Mouse (Mus musculus): ENCODE results near the gene Glt28d2. TPM values are rescaled to one million over a fixed set of nuclear protein-coding genes. Genes with fewer than 3 reads are reported as not detected.

The Glt28d2 gene
- polyA plus RNA-seq, 1 experiment from 2014 or later, result 3.4 TPM

DNA sequence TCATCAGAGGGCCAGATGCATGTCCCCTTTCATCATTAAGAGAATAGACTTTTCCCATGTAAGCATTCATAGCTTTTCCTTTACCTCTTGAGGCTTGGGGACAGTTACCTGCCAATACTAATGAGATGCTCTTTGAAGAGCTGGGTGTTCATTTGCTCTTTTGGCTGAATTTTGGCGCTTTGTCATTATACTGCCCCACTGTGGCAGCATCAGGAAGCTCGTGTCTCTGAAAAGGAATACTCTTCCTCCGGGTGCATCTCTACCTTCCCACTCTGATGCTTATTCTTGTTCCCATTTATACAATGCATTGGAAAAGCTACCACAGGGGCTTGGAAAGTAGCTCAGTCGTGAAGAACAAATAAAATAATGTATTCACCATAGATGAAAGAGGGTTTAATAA lies 30.3 kb upstream of the Glt28d2 start:
- H3K9ac ChIP-seq, result no peak overlapping the region
- no peaks in the 10 kb centered on the region for H3K27me3 ChIP-seq
- no peaks in the 10 kb centered on the region for H3K9me3 ChIP-seq (replicated peaks)
- no peak overlapping the region for H3K4me2 ChIP-seq (replicated peaks)
- no peaks in the 10 kb centered on the region for H3K36me3 ChIP-seq
- no peaks in the 10 kb centered on the region for H3K4me1 ChIP-seq
- H3K4me3 ChIP-seq (replicated peaks), result no peak overlapping the region
- 17% methylated on average over 4 of the region's 4 CpGs for WGBS
- H3K27ac ChIP-seq (replicated peaks), result no peak overlapping the region
- no peak for ATAC-seq (ENCODE audit: insufficient number of reproducible peaks, low FRiP score, low TSS enrichment, low read depth)

DNA sequence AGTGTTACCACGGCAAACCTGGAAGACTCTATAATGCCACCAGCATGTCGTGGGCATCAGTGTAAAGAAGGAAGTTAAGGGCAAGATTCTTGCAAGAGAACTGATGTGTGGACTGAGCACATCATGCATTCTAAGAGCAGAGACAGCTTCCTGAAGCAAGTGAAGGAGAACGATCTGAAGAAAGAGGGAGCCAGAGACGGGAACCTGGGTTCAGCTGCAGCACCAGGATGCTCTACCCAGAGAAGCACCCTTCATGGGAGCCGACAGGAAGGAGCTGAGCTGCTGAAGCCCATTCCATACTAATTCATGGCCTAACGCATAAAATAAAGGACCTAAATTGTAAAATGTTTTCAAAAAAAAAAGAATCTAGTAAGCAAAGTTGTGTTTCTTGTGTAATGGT lies 27.5 kb upstream of the Glt28d2 start:
- Histone ChIP-seq H3K4me3 (replicated peaks) (no peak overlapping the region), H3K36me3 (no peaks in the 10 kb centered on the region), H3K27ac (replicated peaks) (no peak overlapping the region), H3K9ac (no peak overlapping the region), H3K4me2 (replicated peaks) (no peak overlapping the region), H3K4me1 (no peaks in the 10 kb centered on the region), H3K27me3 (no peaks in the 10 kb centered on the region), H3K9me3 (replicated peaks) (no peaks in the 10 kb centered on the region)
- WGBS, result 89% methylated on average over 6 of the region's 6 CpGs
- no peak for ATAC-seq (ENCODE audit: insufficient number of reproducible peaks, low FRiP score, low TSS enrichment, low read depth)

DNA sequence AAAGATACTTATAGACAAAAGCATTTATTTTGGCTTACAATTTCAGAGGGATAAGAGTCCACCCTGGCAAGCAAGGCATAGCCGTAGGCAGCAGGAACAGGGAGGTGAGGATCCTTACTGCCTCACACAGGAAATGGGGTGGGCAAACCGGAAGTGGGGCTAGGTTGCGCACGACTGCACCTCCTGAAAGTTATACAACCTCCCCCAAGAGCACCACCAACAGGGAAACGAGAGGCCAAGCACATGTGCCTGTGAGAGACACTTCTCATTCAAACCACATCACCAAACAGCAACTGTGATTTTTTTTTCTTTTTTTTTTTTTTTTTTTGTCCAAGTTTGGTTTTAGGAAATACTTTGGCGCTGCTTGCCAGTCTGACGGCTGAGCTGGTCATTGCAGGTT lies 19.8 kb upstream of the Glt28d2 start:
- Histone ChIP-seq H3K9me3 (replicated peaks) (no peaks in the 10 kb centered on the region), H3K27ac (replicated peaks) (no peak overlapping the region), H3K4me3 (replicated peaks) (no peak overlapping the region), H3K27me3 (no peaks in the 10 kb centered on the region), H3K4me1 (no peaks in the 10 kb centered on the region), H3K36me3 (no peaks in the 10 kb centered on the region), H3K4me2 (replicated peaks) (no peak overlapping the region), H3K9ac (no peak overlapping the region)
- 76% methylated on average over 7 of the region's 7 CpGs for WGBS
- ATAC-seq (ENCODE audit: insufficient number of reproducible peaks, low FRiP score, low TSS enrichment, low read depth), result no peak

DNA sequence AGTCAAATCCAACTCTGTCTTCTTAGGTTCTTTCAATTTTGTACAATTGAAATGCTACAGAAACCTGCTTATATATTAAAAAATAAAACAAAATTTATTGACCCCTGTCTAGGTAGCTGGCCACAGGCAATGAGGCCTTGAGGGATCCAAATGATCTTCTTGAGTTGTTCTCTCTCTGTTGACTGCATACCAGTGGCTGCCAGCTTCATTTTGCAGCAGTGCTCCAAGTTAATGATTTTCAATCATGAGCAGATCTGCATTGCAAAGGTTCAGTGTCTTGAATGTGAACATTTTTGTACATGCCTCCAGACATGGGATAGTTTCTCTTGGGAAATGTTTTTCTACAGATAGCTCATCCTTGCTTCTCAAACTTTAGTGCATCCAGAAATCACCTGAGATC lies 17.1 kb upstream of the Glt28d2 start:
- H3K9ac ChIP-seq, result no peak overlapping the region
- no peak for ATAC-seq (ENCODE audit: insufficient number of reproducible peaks, low FRiP score, low TSS enrichment, low read depth)
- no peak overlapping the region for H3K4me3 ChIP-seq (replicated peaks)
- H3K4me1 ChIP-seq, result no peaks in the 10 kb centered on the region
- no peaks in the 10 kb centered on the region for H3K9me3 ChIP-seq (replicated peaks)
- H3K36me3 ChIP-seq, result no peaks in the 10 kb centered on the region
- H3K27me3 ChIP-seq, result no peaks in the 10 kb centered on the region
- H3K4me2 ChIP-seq (replicated peaks), result no peak overlapping the region
- no peak overlapping the region for H3K27ac ChIP-seq (replicated peaks)

DNA sequence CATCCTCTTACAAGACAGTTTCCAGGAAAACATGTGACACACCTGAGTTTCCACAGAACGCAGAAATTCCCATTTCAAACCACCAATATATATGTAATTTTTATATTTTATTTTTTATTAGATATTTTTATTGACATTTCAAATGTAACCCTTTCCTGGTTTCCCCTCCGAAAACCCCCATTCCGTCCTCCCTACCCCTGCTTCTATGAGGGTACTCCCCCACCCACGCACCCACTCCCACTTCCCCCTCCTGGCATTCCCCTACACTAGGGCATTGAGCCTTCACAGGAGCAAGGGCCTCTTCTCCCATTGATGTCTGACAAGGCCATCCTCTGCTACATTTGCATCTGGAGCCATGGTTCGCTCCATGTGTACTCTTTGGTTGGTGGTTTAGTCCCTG lies 7.7 kb upstream of the Glt28d2 start:
- ATAC-seq (ENCODE audit: insufficient number of reproducible peaks, low FRiP score, low TSS enrichment, low read depth), result no peak

DNA sequence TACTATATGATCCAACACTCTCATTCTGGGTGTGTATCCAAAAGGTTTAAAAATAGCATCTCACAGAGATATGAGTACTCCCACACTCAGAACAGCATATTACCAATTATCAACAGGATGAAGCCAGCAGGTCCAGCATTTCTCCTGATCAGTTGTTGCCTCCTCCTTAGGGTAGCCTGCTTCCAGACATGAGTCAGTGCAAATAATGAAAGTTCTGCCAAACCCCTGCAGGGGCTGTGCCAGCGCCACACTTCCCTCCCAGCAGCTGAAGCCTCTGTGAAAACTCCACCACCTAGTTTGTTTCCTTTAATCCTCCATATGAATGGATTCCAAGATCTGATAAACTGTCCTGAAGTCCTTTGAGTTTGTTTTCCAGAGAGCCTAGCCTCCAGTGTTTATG lies 4.3 kb upstream of the Glt28d2 start:
- no peak for ATAC-seq (ENCODE audit: insufficient number of reproducible peaks, low FRiP score, low TSS enrichment, low read depth)
- Histone ChIP-seq H3K9me3 (replicated peaks) (no peaks in the 10 kb centered on the region), H3K4me2 (replicated peaks) (no peak overlapping the region), H3K4me3 (replicated peaks) (no peak overlapping the region), H3K9ac (no peak overlapping the region), H3K36me3 (no peaks in the 10 kb centered on the region), H3K4me1 (peaks cover 13% of the 10 kb centered on the region; the same call in 1 of the 2 replicates), H3K27me3 (no peaks in the 10 kb centered on the region), H3K27ac (replicated peaks) (no peak overlapping the region)
- WGBS, result 42% methylated on average over 1 of the region's 1 CpGs

More for the DNA sequence above, 7.7 kb upstream of the Glt28d2 start:
- Histone ChIP-seq H3K9me3 (replicated peaks) (no peaks in the 10 kb centered on the region), H3K27me3 (no peaks in the 10 kb centered on the region), H3K9ac (no peak overlapping the region), H3K36me3 (no peaks in the 10 kb centered on the region), H3K27ac (replicated peaks) (no peak overlapping the region), H3K4me3 (replicated peaks) (no peak overlapping the region), H3K4me2 (replicated peaks) (no peak overlapping the region), H3K4me1 (no peaks in the 10 kb centered on the region)
- 90% methylated on average over 5 of the region's 5 CpGs for WGBS

DNA sequence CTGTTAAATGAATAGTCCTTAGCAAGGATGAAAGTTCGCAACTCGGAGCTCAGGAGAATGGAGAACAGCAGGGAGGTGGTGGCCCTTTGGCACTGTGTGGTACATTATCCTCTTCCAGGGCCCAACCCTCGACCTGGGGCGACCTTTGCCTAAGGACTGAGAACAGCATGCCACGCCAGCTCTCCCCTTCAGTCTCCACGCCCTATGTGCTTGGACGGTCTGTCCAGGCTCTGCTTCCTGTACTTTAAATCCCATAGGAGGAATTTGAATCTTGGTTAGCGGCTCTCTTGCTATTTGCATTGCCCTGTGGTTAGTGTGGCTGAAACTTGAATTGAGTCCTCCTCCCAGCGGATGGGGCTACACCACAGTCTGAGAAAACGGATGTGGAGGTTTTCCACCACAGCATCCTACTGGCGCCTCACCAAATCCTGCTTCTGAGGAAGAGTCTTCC lies 930 bp upstream of the Glt28d2 start:
- H3K27me3 ChIP-seq, result no peaks in the 10 kb centered on the region
- H3K4me3 ChIP-seq (replicated peaks), result peak overlapping the region; percentile 47
- H3K36me3 ChIP-seq, result no peaks in the 10 kb centered on the region
- ATAC-seq (ENCODE audit: insufficient number of reproducible peaks, low FRiP score, low TSS enrichment, low read depth), result no peak
- peak overlapping the region; percentile 63 for H3K4me2 ChIP-seq (replicated peaks)
- WGBS, result 8% methylated on average over 11 of the region's 11 CpGs
- peaks cover 13% of the 10 kb centered on the region; the same call in 1 of the 2 replicates for H3K4me1 ChIP-seq
- H3K27ac ChIP-seq (replicated peaks), result peak overlapping the region; percentile 79
- H3K9me3 ChIP-seq (replicated peaks), result no peaks in the 10 kb centered on the region
- no peak overlapping the region for H3K9ac ChIP-seq

DNA sequence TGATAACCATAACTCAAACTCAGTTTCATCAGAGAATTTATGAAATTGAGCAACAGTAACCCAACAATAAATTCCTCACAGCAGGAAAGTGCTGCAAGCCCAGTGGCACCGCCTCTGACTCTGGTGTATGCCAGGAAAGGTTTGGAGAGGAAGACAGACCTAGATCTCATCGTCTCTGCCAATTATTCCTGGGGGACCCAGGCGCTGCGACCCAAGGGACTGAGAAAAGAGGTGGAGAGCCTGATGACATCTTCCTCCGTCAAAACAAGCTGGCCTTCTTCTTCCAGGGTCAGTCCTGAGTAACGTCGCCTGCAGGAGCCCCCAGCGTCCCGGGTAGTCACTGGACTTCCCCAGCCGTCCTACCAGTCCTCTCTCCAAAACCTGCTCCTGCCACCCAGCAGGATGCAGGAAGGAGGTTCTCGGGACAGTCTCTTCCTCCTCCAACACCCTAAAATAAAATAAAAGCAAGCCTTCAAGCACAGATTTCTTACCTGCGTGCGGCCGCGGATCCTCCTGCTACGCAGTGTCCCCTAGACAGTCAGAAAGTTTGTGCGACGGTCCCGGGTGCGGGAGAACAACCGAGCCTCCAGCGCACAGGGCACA lies 579 bp downstream of the Glt28d2 start:
- ATAC-seq (ENCODE audit: insufficient number of reproducible peaks, low FRiP score, low TSS enrichment, low read depth), result no peak
- peak overlapping the region; percentile 35 for H3K27ac ChIP-seq (replicated peaks)

DNA sequence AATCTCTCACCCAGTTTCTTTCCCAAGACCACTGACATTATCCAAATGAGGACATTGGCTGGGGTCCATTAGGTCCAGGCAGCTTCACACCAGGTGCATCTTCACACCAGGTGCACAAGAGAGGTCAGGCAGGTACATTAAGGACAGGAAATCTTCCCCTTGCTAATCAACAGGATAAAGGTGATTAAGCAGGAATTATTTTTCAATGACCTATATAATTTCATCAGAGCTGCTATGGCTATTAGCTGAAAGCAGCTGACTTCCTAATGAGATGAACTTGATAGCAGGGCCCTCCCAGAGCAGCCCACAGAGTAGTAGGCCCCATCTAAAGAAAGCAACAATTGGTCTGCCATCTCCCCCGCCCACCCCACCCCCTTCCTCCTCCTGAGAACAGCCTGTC lies 1.4 kb downstream of the Glt28d2 start:
- H3K4me3 ChIP-seq (replicated peaks), result peak overlapping the region; percentile 47
- no peak overlapping the region for H3K27ac ChIP-seq (replicated peaks)
- peak overlapping the region; percentile 63 for H3K4me2 ChIP-seq (replicated peaks)
- H3K9ac ChIP-seq, result no peak overlapping the region
- H3K9me3 ChIP-seq (replicated peaks), result no peaks in the 10 kb centered on the region
- WGBS, result 42% methylated on average over 1 of the region's 1 CpGs
- no peaks in the 10 kb centered on the region for H3K36me3 ChIP-seq
- H3K27me3 ChIP-seq, result no peaks in the 10 kb centered on the region
- ATAC-seq (ENCODE audit: insufficient number of reproducible peaks, low FRiP score, low TSS enrichment, low read depth), result no peak
- peaks cover 13% of the 10 kb centered on the region; the same call in 1 of the 2 replicates for H3K4me1 ChIP-seq

More for the DNA sequence above, 579 bp downstream of the Glt28d2 start:
- no peaks in the 10 kb centered on the region for H3K27me3 ChIP-seq
- no peaks in the 10 kb centered on the region for H3K9me3 ChIP-seq (replicated peaks)
- peak overlapping the region; percentile 1 for H3K9ac ChIP-seq
- WGBS, result 4% methylated on average over 22 of the region's 22 CpGs
- peak overlapping the region; percentile 63 for H3K4me2 ChIP-seq (replicated peaks)
- peak overlapping the region; percentile 47 for H3K4me3 ChIP-seq (replicated peaks)
- H3K4me1 ChIP-seq, result peaks cover 13% of the 10 kb centered on the region; the same call in 1 of the 2 replicates
- H3K36me3 ChIP-seq, result no peaks in the 10 kb centered on the region

DNA sequence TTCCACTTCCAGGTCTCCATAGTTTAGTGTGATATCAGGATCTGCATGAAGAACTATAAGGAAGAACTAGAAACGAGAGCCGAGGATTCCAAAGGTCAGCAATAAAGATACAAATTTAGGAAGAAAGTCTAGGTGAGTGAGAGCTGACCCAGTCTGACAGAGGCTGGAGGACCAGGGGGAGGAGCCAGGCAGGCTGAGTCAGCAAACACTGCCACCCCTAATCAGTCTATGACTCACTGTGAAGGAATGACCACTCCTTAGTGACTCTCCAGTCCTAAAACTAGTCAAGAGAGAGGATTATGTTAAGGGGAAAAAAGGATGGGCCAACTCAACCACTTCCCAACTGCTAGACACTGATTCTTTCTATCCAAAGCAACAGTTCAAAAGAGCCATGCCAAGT lies 6.6 kb downstream of the Glt28d2 start:
- Histone ChIP-seq H3K9me3 (replicated peaks) (no peaks in the 10 kb centered on the region), H3K36me3 (no peaks in the 10 kb centered on the region), H3K9ac (no peak overlapping the region), H3K4me3 (replicated peaks) (no peak overlapping the region), H3K27me3 (no peaks in the 10 kb centered on the region), H3K4me2 (replicated peaks) (no peak overlapping the region), H3K4me1 (no peaks in the 10 kb centered on the region), H3K27ac (replicated peaks) (no peak overlapping the region)
- no peak; the same call in 1 of the 2 replicates for ATAC-seq (ENCODE audit: insufficient number of reproducible peaks, low FRiP score, low TSS enrichment, low read depth)
- 93% methylated on average over 2 of the region's 2 CpGs for WGBS

DNA sequence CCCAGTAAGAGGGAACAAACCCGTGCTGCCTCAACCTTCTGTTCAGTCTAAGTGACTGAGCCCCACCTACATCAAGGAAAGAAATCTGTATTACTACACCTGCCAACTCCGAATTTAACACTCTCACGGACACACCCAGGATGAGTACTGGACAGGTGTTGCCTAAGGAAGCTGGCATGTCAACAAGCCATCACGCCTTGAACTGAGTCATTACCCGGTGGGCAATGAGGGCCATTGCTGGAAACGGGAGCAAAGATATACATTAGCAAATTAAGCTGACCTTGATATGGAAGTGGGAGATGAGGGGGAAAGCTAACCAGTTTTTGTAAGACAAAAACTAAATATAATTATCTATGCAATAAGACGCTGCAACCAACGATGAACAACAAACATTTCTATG lies 7.2 kb downstream of the Glt28d2 start:
- no peaks in the 10 kb centered on the region for H3K36me3 ChIP-seq
- 80% methylated on average over 8 of the region's 8 CpGs for WGBS
- no peaks in the 10 kb centered on the region for H3K27me3 ChIP-seq
- no peak overlapping the region for H3K27ac ChIP-seq (replicated peaks)
- ATAC-seq (ENCODE audit: insufficient number of reproducible peaks, low FRiP score, low TSS enrichment, low read depth), result no peak
- H3K9me3 ChIP-seq (replicated peaks), result no peaks in the 10 kb centered on the region
- no peaks in the 10 kb centered on the region for H3K4me1 ChIP-seq
- H3K4me2 ChIP-seq (replicated peaks), result no peak overlapping the region
- H3K9ac ChIP-seq, result no peak overlapping the region
- H3K4me3 ChIP-seq (replicated peaks), result no peak overlapping the region

DNA sequence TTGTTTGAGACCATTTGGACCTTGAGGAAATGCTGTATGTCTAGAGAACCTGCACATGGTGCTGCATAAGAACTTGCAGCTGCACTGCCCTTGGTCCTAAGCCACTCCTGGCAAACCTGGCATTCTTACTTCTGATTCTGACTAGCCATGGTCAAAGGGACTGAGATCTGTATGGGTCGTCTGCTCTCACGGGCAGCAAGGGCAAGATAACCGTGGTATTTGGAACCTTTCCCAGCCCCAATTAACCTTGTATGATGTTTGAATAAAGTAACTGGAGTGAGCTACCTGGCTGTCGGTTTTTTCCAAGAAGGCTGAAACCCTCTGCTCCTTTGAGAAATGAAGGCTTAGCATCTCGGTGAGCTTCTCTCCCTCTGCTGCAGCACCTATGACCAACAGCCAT lies 8.4 kb downstream of the Glt28d2 start:
- Histone ChIP-seq H3K27ac (replicated peaks) (no peak overlapping the region), H3K9ac (no peak overlapping the region), H3K4me1 (no peaks in the 10 kb centered on the region), H3K4me3 (replicated peaks) (no peak overlapping the region), H3K4me2 (replicated peaks) (no peak overlapping the region), H3K36me3 (no peaks in the 10 kb centered on the region), H3K27me3 (no peaks in the 10 kb centered on the region), H3K9me3 (replicated peaks) (no peaks in the 10 kb centered on the region)
- no peak for ATAC-seq (ENCODE audit: insufficient number of reproducible peaks, low FRiP score, low TSS enrichment, low read depth)
- WGBS, result 63% methylated on average over 5 of the region's 5 CpGs

Data from embryonic facial prominence, embryonic 15.5 days (tissue).